Mouse (Mus musculus): Measurements from ENCODE around the gene Map3k19. TPM values are rescaled to one million over a fixed set of nuclear protein-coding genes. Genes with fewer than 3 reads are reported as not detected.

The Map3k19 gene
- polyA plus RNA-seq (2015; fragmentation: Nextera tagmentation; extraction: Ambion mirVana), result 0.40 and 0.81 TPM in 2 replicates

DNA sequence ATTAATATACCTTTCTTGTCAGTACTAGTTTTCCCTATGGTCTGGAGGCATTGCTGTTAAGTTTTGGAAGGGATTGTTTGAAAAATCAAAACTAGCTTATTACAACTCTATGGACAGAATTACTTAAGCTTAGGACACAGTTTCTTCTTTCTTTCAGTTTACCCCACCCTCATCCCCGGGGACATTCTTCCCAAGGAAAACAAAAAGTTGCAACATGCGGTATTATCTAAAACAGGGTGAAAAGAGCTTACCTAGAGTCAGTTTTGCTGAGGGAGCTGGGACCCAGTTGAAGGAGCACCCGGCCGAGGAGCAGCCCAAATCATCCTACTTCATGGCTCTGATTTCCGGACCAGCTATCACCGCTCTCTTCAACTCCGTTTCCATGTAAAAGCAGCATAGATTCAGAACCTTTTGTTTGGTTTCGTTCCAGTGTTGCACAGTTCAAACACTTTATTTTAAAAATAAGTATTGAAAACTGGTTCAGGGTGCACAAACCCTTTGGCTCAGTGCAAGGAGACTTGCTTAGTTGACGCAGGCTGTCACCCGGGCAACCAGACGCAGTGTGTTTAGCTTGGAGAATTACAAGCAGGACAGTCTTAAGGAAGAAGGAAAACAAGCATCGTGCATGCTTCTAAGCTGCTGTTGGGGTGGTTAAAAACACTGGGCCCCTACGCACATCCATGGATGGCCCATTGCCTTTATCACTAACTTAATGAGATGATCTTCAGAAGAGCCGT, at the start of gene Map3k19:
TSS of gene Map3k19 (minus strand) at position 546 of the 737 bp plus-strand sequence.
- ATAC-seq (ENCODE audit: borderline replicate concordance, extremely low read depth, low FRiP score, low TSS enrichment), result no peak
- Histone ChIP-seq H3K27me3 (no peaks in the 10 kb centered on the region), H3K4me1 (no peaks in the 10 kb centered on the region), H3K36me3 (no peaks in the 10 kb centered on the region), H3K9ac (no peak within 1 kb of the TSS), H3K4me2 (no peak within 1 kb of the TSS), H3K9me3 (no peaks in the 10 kb centered on the region), H3K4me3 (no peak within 1 kb of the TSS), H3K27ac (no peak within 1 kb of the TSS)
- 70% methylated on average over 14 of the region's 14 CpGs for WGBS

- WGBS, result 68% methylated on average over 1 of the region's 1 CpGs
- Histone ChIP-seq H3K4me1 (no peaks in the 10 kb centered on the region), H3K27ac (no peak overlapping the region), H3K9me3 (no peaks in the 10 kb centered on the region), H3K4me3 (no peak overlapping the region), H3K36me3 (no peaks in the 10 kb centered on the region), H3K9ac (no peak overlapping the region), H3K27me3 (no peaks in the 10 kb centered on the region), H3K4me2 (no peak overlapping the region)
- ATAC-seq (ENCODE audit: borderline replicate concordance, extremely low read depth, low FRiP score, low TSS enrichment), result no peak
Observed at GRCm38 (mm10) chr1:127899401-127899800, 44.6 kb upstream of the Map3k19 start.

DNA sequence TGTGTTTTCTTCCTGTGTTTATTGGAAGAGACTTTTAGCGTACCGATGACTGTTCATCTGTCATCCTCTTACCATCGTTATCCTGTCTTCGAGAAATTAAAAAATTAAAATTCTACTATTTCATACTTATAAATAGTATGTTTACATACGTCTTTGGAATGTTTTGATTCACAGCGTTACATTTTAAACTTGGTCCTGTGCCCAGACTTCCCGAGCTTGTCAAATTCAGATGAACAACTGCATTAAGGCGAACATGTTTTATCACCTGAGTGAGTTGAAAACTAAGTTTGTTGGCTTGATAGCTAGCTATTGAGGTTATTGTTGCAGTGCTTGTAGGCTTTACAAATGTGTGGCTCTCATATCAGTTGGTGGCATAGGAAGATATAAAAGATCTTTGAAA, 14.4 kb upstream of the Map3k19 start:
- H3K27me3 ChIP-seq, result no peaks in the 10 kb centered on the region
- H3K4me3 ChIP-seq, result peak overlapping the region; percentile 72
- H3K27ac ChIP-seq, result no peak overlapping the region; the same call in 1 of the 2 replicates
- no peaks in the 10 kb centered on the region for H3K9me3 ChIP-seq
- H3K36me3 ChIP-seq, result peaks cover 12% of the 10 kb centered on the region; the same call in 1 of the 2 replicates
- peak overlapping the region; percentile 55 for H3K4me2 ChIP-seq
- H3K9ac ChIP-seq, result peak overlapping the region; percentile 54
- peaks cover 9% of the 10 kb centered on the region for H3K4me1 ChIP-seq
- WGBS, result 10% methylated on average over 8 of the region's 8 CpGs
- no peak for ATAC-seq (ENCODE audit: borderline replicate concordance, extremely low read depth, low FRiP score, low TSS enrichment)

DNA sequence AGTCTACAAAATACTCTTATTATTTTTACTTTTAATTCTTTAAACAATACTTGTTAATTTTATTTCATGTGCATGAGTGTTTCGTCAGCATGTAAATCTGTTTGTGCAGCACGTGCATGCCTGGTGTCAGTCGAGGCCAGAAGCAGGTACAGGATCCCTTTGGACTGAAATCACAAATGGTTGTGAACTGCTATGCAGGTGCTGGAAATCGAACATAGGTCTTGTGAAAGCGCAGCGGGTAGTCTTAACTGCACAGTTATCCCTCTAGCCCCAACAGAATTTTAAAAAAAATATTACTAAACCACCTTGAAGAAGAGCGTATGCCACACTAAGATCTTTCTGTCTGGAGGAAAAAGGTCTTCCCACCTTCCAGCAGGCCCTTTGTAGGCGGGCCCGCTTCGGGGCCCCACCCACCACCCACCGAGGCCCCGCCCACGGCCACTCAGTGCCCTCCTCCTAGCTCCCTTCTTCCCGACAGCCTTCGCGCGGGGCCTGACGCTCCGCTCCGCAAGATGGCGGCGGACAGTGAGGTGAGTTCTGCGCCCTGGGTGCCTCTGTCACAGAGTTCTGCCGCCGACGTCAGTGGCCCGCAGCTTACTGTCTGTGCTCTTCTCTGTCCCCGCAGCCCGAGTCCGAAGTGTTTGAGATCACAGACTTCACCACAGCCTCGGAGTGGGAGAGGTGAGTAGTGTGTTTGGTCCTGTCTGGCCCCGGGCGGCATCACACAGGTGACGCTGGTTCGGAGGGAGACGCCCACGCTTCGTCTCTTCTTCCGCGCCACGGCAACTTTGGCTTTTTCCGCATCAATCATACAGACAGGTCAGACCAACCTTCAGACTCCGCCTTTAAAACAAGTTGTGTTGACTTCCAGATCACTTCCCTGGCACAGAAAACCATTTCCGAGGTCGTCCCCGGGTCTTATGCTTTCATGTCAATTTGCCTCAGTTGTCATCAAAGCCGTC, 13.8 kb upstream of the Map3k19 start, which contains the start of gene Rab3gap1:
TSS of gene Rab3gap1 (plus strand) at position 474 of the 962 bp plus-strand sequence.
- no peaks in the 10 kb centered on the region for H3K9me3 ChIP-seq
- 10% methylated on average over 47 of the region's 47 CpGs for WGBS
- peak within 1 kb of the TSS; percentile 71 for H3K27ac ChIP-seq
- ATAC-seq (ENCODE audit: borderline replicate concordance, extremely low read depth, low FRiP score, low TSS enrichment), result peak; percentile 99
- H3K4me3 ChIP-seq, result peak within 1 kb of the TSS; percentile 72
- no peaks in the 10 kb centered on the region for H3K27me3 ChIP-seq
- H3K36me3 ChIP-seq, result peaks cover 12% of the 10 kb centered on the region; the same call in 1 of the 2 replicates
- H3K4me1 ChIP-seq, result peaks cover 9% of the 10 kb centered on the region
- peak within 1 kb of the TSS; percentile 55 for H3K4me2 ChIP-seq
- H3K9ac ChIP-seq, result peak within 1 kb of the TSS; percentile 54

GRCm38 (mm10) chr1:127863806-127864205, 9.0 kb upstream of the Map3k19 start:
- Histone ChIP-seq H3K4me2 (no peak overlapping the region), H3K9ac (no peak overlapping the region), H3K36me3 (no peaks in the 10 kb centered on the region), H3K27ac (no peak overlapping the region), H3K4me3 (no peak overlapping the region), H3K27me3 (no peaks in the 10 kb centered on the region), H3K9me3 (no peaks in the 10 kb centered on the region), H3K4me1 (no peaks in the 10 kb centered on the region)
- 75% methylated on average over 7 of the region's 7 CpGs for WGBS
- ATAC-seq (ENCODE audit: borderline replicate concordance, extremely low read depth, low FRiP score, low TSS enrichment), result no peak

DNA sequence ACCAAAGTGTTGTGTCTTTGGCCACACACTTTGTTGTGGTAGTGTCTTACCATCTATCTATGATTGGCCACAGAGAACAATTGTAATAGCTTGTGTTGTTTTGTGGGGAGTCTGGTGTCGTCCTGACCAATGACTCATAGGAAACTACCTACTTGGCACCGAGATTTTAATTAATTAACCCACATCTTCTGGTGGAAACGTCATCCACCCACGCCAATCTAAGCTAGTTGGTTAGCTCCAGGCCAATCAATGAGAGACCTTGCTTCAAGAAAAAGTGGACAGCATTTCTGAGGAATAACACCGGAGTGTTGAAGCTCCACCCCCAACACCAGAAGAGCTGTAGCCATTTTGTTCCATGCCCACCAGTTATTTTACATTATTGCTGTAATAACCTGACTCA, 7.1 kb upstream of the Map3k19 start:
- Histone ChIP-seq H3K27me3 (no peaks in the 10 kb centered on the region), H3K4me1 (no peaks in the 10 kb centered on the region), H3K4me3 (no peak overlapping the region), H3K9ac (no peak overlapping the region), H3K9me3 (no peaks in the 10 kb centered on the region), H3K4me2 (no peak overlapping the region), H3K36me3 (no peaks in the 10 kb centered on the region), H3K27ac (no peak overlapping the region)
- WGBS, result 78% methylated on average over 5 of the region's 5 CpGs
- no peak for ATAC-seq (ENCODE audit: borderline replicate concordance, extremely low read depth, low FRiP score, low TSS enrichment)

DNA sequence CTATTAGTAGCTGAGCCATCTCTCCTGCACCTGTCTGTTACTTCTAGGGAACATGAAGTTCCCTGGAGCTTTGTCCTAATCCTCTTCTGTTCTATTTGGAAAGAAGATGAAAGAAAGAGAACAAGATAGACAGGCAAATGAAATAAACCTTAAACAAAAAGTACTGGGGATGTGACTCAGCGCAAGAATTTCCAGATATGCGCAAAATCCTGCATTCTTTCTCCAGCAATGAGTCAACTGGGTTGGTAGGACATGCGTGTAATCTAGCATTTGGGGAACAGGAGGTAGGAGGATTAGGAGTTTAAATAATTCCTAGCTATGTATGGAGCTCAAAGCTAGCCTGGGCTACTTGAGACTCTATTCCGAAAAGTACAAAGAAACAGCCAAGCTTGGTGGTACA, 5.7 kb upstream of the Map3k19 start:
- Histone ChIP-seq H3K4me3 (no peak overlapping the region), H3K4me2 (no peak overlapping the region), H3K9me3 (no peaks in the 10 kb centered on the region), H3K36me3 (no peaks in the 10 kb centered on the region), H3K27me3 (no peaks in the 10 kb centered on the region), H3K9ac (no peak overlapping the region), H3K27ac (no peak overlapping the region), H3K4me1 (no peaks in the 10 kb centered on the region)
- no peak for ATAC-seq (ENCODE audit: borderline replicate concordance, extremely low read depth, low FRiP score, low TSS enrichment)
- WGBS, result 92% methylated on average over 4 of the region's 4 CpGs

- H3K9me3 ChIP-seq, result no peaks in the 10 kb centered on the region
- no peak overlapping the region for H3K4me2 ChIP-seq
- no peaks in the 10 kb centered on the region for H3K4me1 ChIP-seq
- H3K4me3 ChIP-seq, result no peak overlapping the region
- no peak overlapping the region for H3K27ac ChIP-seq
- H3K9ac ChIP-seq, result no peak overlapping the region
- 52% methylated on average over 6 of the region's 6 CpGs for WGBS
- no peaks in the 10 kb centered on the region for H3K36me3 ChIP-seq
- ATAC-seq (ENCODE audit: borderline replicate concordance, extremely low read depth, low FRiP score, low TSS enrichment), result no peak
- no peaks in the 10 kb centered on the region for H3K27me3 ChIP-seq
Observed at GRCm38 (mm10) chr1:127859799-127860400, 5.1 kb upstream of the Map3k19 start.

GRCm38 (mm10) chr1:127858945-127859648, 4.3 kb upstream of the Map3k19 start:
- Histone ChIP-seq H3K27me3 (no peaks in the 10 kb centered on the region), H3K27ac (no peak overlapping the region), H3K9me3 (no peaks in the 10 kb centered on the region), H3K4me1 (no peaks in the 10 kb centered on the region), H3K4me2 (no peak overlapping the region), H3K9ac (no peak overlapping the region), H3K36me3 (no peaks in the 10 kb centered on the region), H3K4me3 (no peak overlapping the region)
- ATAC-seq (ENCODE audit: borderline replicate concordance, extremely low read depth, low FRiP score, low TSS enrichment), result no peak
- WGBS, result 79% methylated on average over 9 of the region's 9 CpGs

- Histone ChIP-seq H3K4me2 (no peak overlapping the region), H3K27me3 (no peaks in the 10 kb centered on the region), H3K4me3 (no peak overlapping the region), H3K27ac (no peak overlapping the region), H3K9me3 (no peaks in the 10 kb centered on the region), H3K4me1 (no peaks in the 10 kb centered on the region), H3K9ac (no peak overlapping the region), H3K36me3 (no peaks in the 10 kb centered on the region)
- no peak for ATAC-seq (ENCODE audit: borderline replicate concordance, extremely low read depth, low FRiP score, low TSS enrichment)
- WGBS, result 59% methylated on average over 7 of the region's 7 CpGs
Observed at GRCm38 (mm10) chr1:127850075-127850610, 4.7 kb downstream of the Map3k19 start.

GRCm38 (mm10) chr1:127845472-127845871, 9.4 kb downstream of the Map3k19 start:
- no peaks in the 10 kb centered on the region for H3K36me3 ChIP-seq
- no peaks in the 10 kb centered on the region for H3K9me3 ChIP-seq
- H3K27me3 ChIP-seq, result no peaks in the 10 kb centered on the region
- ATAC-seq (ENCODE audit: borderline replicate concordance, extremely low read depth, low FRiP score, low TSS enrichment), result no peak
- no peak overlapping the region for H3K9ac ChIP-seq
- no peak overlapping the region for H3K4me2 ChIP-seq
- 67% methylated on average over 5 of the region's 5 CpGs for WGBS
- H3K27ac ChIP-seq, result no peak overlapping the region
- no peak overlapping the region for H3K4me3 ChIP-seq
- H3K4me1 ChIP-seq, result no peaks in the 10 kb centered on the region

All from lung, embryonic 15.5 days (tissue).